Mouse (Mus musculus): ENCODE results near the gene Apobec3. TPM values are rescaled to one million over a fixed set of nuclear protein-coding genes. Genes with fewer than 3 reads are reported as not detected.
A peak's percentile ranks its signal among the peaks of the same experiment; 100 is the strongest.
"Not testable (repeated sequence)": the region's sequence is repeated elsewhere in the genome, so short reads cannot be mapped to it uniquely, and the experiment has no call there.

The Apobec3 gene
- total RNA-seq, 4 experiments from 2014 or later = 4.3 to 8.1 (median 6.0) TPM

GRCm38 (mm10) chr15:79927637-79928122 lies 36.2 kb downstream of the Apobec3 start:
- DNase-seq (ENCODE audit: low spot score in 2 of 2) = peak; percentile 82 to 95

- DNase-seq (ENCODE audit: low spot score in 2 of 2) = no peak
Measured at GRCm38 (mm10) chr15:79928316-79928715, 36.9 kb downstream of the Apobec3 start.

- no peak for DNase-seq (ENCODE audit: low spot score in 2 of 2)
Measured at GRCm38 (mm10) chr15:79928736-79929135, 37.3 kb downstream of the Apobec3 start.

- no peak for DNase-seq (ENCODE audit: low spot score in 2 of 2)
Measured at GRCm38 (mm10) chr15:79929734-79930133, 38.3 kb downstream of the Apobec3 start.

- DNase-seq (ENCODE audit: low spot score in 2 of 2) = no peak
Measured at GRCm38 (mm10) chr15:79931496-79932141, 40.2 kb downstream of the Apobec3 start.

GRCm38 (mm10) chr15:79932323-79932987 lies 41.0 kb downstream of the Apobec3 start:
- DNase-seq (ENCODE audit: low spot score in 2 of 2) = peak; percentile 84 to 88

GRCm38 (mm10) chr15:79933052-79933669 lies 41.7 kb downstream of the Apobec3 start:
- no peak for DNase-seq (ENCODE audit: low spot score in 2 of 2)

- no peak for DNase-seq (ENCODE audit: low spot score in 2 of 2)
Measured at GRCm38 (mm10) chr15:79933670-79934514, 42.4 kb downstream of the Apobec3 start.

GRCm38 (mm10) chr15:79934776-79935175 lies 43.3 kb downstream of the Apobec3 start:
- DNase-seq (ENCODE audit: low spot score in 2 of 2) = no peak

GRCm38 (mm10) chr15:79935654-79936373 lies 44.4 kb downstream of the Apobec3 start:
- DNase-seq (ENCODE audit: low spot score in 2 of 2) = no peak

- no peak for DNase-seq (ENCODE audit: low spot score in 2 of 2)
Measured at GRCm38 (mm10) chr15:79936374-79936751, 44.9 kb downstream of the Apobec3 start.

GRCm38 (mm10) chr15:79939020-79939419 lies 47.6 kb downstream of the Apobec3 start:
- DNase-seq (ENCODE audit: low spot score in 2 of 2) = no peak

- DNase-seq (ENCODE audit: low spot score in 2 of 2) = not testable (repeated sequence)
Measured at GRCm38 (mm10) chr15:79939501-79939900, 48.0 kb downstream of the Apobec3 start.

- DNase-seq (ENCODE audit: low spot score in 2 of 2) = no peak
Measured at GRCm38 (mm10) chr15:79939913-79940312, 48.5 kb downstream of the Apobec3 start.

GRCm38 (mm10) chr15:79940932-79941331 lies 49.5 kb downstream of the Apobec3 start:
- no peak for DNase-seq (ENCODE audit: low spot score in 2 of 2)

GRCm38 (mm10) chr15:79942541-79942940 lies 51.1 kb downstream of the Apobec3 start:
- no peak for DNase-seq (ENCODE audit: low spot score in 2 of 2)

- DNase-seq (ENCODE audit: low spot score in 2 of 2) = no peak
Measured at GRCm38 (mm10) chr15:79943584-79943983, 52.1 kb downstream of the Apobec3 start.

GRCm38 (mm10) chr15:79944948-79945347 lies 53.5 kb downstream of the Apobec3 start:
- no peak for DNase-seq (ENCODE audit: low spot score in 2 of 2)

GRCm38 (mm10) chr15:79946022-79946421 lies 54.6 kb downstream of the Apobec3 start:
- DNase-seq (ENCODE audit: low spot score in 2 of 2) = peak; percentile 72 to 80

- no peak for DNase-seq (ENCODE audit: low spot score in 2 of 2)
Measured at GRCm38 (mm10) chr15:79946790-79947189, 55.3 kb downstream of the Apobec3 start.

GRCm38 (mm10) chr15:79947681-79948080 lies 56.2 kb downstream of the Apobec3 start:
- no peak for DNase-seq (ENCODE audit: low spot score in 2 of 2)
